Comparison of ENCODE assay signal across 9 mouse cellular contexts in genomic region chr14:79203496-79204158, GRCm38 (mm10). TPM values are rescaled to one million over a fixed set of nuclear protein-coding genes. Genes with fewer than 3 reads are reported as not detected.
DNase-seq lines count a peak whose midpoint lies in the region; ATAC-seq lines count a peak whose summit lies in the region.
"Had no signal": no experiment of that assay in that cellular context is flagged by ENCODE, and none has a peak within 500 bp of the region (broad histone marks: within the 10 kb centered on the region; RNA-seq: fewer than 3 reads in every experiment).

No protein-coding gene starts in this region.

- 0 out of 2 replicates have a peak, but pooled peaks cover 2% of the 10 kb centered on the region for H3K36me3 ChIP-seq in heart, embryonic 10.5 days
- no peaks in the 10 kb centered on the region for H3K36me3 ChIP-seq in heart, embryonic 12.5 days
- no peaks in the 10 kb centered on the region for H3K36me3 ChIP-seq in forebrain, embryonic 12.5 days (replicated peaks)
- no peaks in the 10 kb centered on the region; the same call in 1 of the 2 replicates for H3K36me3 ChIP-seq in limb, embryonic 15.5 days
- H3K36me3 ChIP-seq in liver, embryonic 12.5 days: no peaks in the 10 kb centered on the region

- peaks cover 15% of the 10 kb centered on the region for H3K4me1 ChIP-seq in heart, embryonic 10.5 days
- peaks cover 12% of the 10 kb centered on the region for H3K4me1 ChIP-seq in heart, embryonic 12.5 days (replicated peaks)
- peaks cover 58% of the 10 kb centered on the region for H3K4me1 ChIP-seq in forebrain, embryonic 12.5 days
- peaks cover 64% of the 10 kb centered on the region for H3K4me1 ChIP-seq in limb, embryonic 15.5 days
- no peaks in the 10 kb centered on the region for H3K4me1 ChIP-seq in liver, embryonic 12.5 days

- no peak for ATAC-seq in heart, embryonic 12.5 days (ENCODE audit: insufficient number of reproducible peaks, low FRiP score)
- peak; percentile 95 for ATAC-seq in forebrain, embryonic 12.5 days (ENCODE audit: low FRiP score)
- ATAC-seq in limb, embryonic 15.5 days (ENCODE audit: insufficient number of reproducible peaks, low FRiP score, low TSS enrichment, low read depth): peak; percentile 79
- ATAC-seq in liver, embryonic 12.5 days: no peak

- no peaks in the 10 kb centered on the region for H3K9me3 ChIP-seq in heart, embryonic 10.5 days
- no peaks in the 10 kb centered on the region for H3K9me3 ChIP-seq in heart, embryonic 12.5 days (replicated peaks)
- H3K9me3 ChIP-seq in forebrain, embryonic 12.5 days: no peaks in the 10 kb centered on the region
- no peaks in the 10 kb centered on the region for H3K9me3 ChIP-seq in limb, embryonic 15.5 days
- no peaks in the 10 kb centered on the region for H3K9me3 ChIP-seq in liver, embryonic 12.5 days (replicated peaks)

- H3K4me3 ChIP-seq in heart, embryonic 10.5 days: no peak overlapping the region
- H3K4me3 ChIP-seq in heart, embryonic 12.5 days: no peak overlapping the region
- H3K4me3 ChIP-seq in forebrain, embryonic 12.5 days (replicated peaks): no peak overlapping the region
- no peak overlapping the region for H3K4me3 ChIP-seq in limb, embryonic 15.5 days
- H3K4me3 ChIP-seq in liver, embryonic 12.5 days: no peak overlapping the region

- 47% methylated on average over 12 of the region's 12 CpGs for WGBS in heart, embryonic 10.5 days
- WGBS in heart, embryonic 12.5 days: 49% methylated on average over 12 of the region's 12 CpGs
- 0% methylated on average over 12 of the region's 12 CpGs for WGBS in forebrain, embryonic 12.5 days
- WGBS in limb, embryonic 15.5 days: 14% methylated on average over 12 of the region's 12 CpGs
- WGBS in liver, embryonic 12.5 days (ENCODE audit: insufficient replicate concordance): 62% methylated on average over 12 of the region's 12 CpGs

- H3K9ac ChIP-seq in heart, embryonic 12.5 days: no peak overlapping the region
- H3K9ac ChIP-seq in forebrain, embryonic 12.5 days: no peak overlapping the region
- H3K9ac ChIP-seq in limb, embryonic 15.5 days: no peak overlapping the region; the same call in 1 of the 2 replicates
- H3K9ac ChIP-seq in liver, embryonic 12.5 days: no peak overlapping the region

- peak overlapping the region; percentile 59 for H3K27ac ChIP-seq in heart, embryonic 10.5 days
- no peak overlapping the region for H3K27ac ChIP-seq in heart, embryonic 12.5 days (ENCODE audit: poor library complexity, severe bottlenecking)
- peak overlapping the region; percentile 98 for H3K27ac ChIP-seq in forebrain, embryonic 12.5 days
- peak overlapping the region; percentile 78 for H3K27ac ChIP-seq in limb, embryonic 15.5 days
- no peak overlapping the region for H3K27ac ChIP-seq in liver, embryonic 12.5 days

- no peak for DNase-seq in heart, embryonic 10.5 days (ENCODE audit: low spot score)
- peak; percentile 8 for DNase-seq in MN1 (ENCODE audit: low spot score)
- peak; percentile 7 for DNase-seq in thymus, postnatal 4 days
- DNase-seq in ovary, postnatal 36 days (ENCODE audit: low spot score): no peak

- no peak overlapping the region for H3K4me2 ChIP-seq in heart, embryonic 12.5 days
- H3K4me2 ChIP-seq in forebrain, embryonic 12.5 days: peak overlapping the region; percentile 28
- H3K4me2 ChIP-seq in limb, embryonic 15.5 days: 0 out of 2 replicates have a peak overlapping the region, but pooled peaks have one; percentile 2
- no peak overlapping the region for H3K4me2 ChIP-seq in liver, embryonic 12.5 days

- no peaks in the 10 kb centered on the region for H3K27me3 ChIP-seq in heart, embryonic 10.5 days (ENCODE audit: insufficient read depth, poor library complexity, severe bottlenecking)
- 0 out of 2 replicates have a peak, but pooled peaks cover 4% of the 10 kb centered on the region for H3K27me3 ChIP-seq in heart, embryonic 12.5 days (replicated peaks)
- no peaks in the 10 kb centered on the region for H3K27me3 ChIP-seq in forebrain, embryonic 12.5 days
- no peaks in the 10 kb centered on the region; the same call in 1 of the 2 replicates for H3K27me3 ChIP-seq in limb, embryonic 15.5 days
- no peaks in the 10 kb centered on the region for H3K27me3 ChIP-seq in liver, embryonic 12.5 days (replicated peaks)

RNA-seq across cellular contexts. Expression of gene Zfp957, which starts 43.5 kb away (rescaled TPM):
- 0.06 TPM in 1 of 2 replicates, not detected in the other for polyA plus RNA-seq in heart, embryonic 10.5 days (2016; fragmentation: Nextera tagmentation; extraction: Ambion mirVana)
- polyA plus RNA-seq in heart, embryonic 12.5 days (2016; fragmentation: Nextera tagmentation; extraction: Ambion mirVana): not detected in 2 replicates
- polyA plus RNA-seq in forebrain, embryonic 12.5 days (2016; fragmentation: Nextera tagmentation; extraction: Ambion mirVana): not detected in 2 replicates
- not detected in 2 replicates for polyA plus RNA-seq in limb, embryonic 15.5 days (2015; fragmentation: Nextera tagmentation; extraction: Ambion mirVana)
- not detected in 2 replicates for polyA plus RNA-seq in liver, embryonic 12.5 days (2016; fragmentation: Nextera tagmentation; extraction: Ambion mirVana)
- polyA plus RNA-seq: cerebellum, adult 2 months had no signal

Comparison
In these comparisons a context has a peak if more than half of its experiments do, and no peak if none do; other contexts are left out.
1. H3K27ac ChIP-seq: peak in heart, embryonic 10.5 days (single experiment), forebrain, embryonic 12.5 days (single experiment) and limb, embryonic 15.5 days (single experiment); none in heart, embryonic 12.5 days (single experiment) and liver, embryonic 12.5 days (single experiment).
2. DNase-seq: peak in MN1 (single experiment) and thymus, postnatal 4 days (single experiment); none in heart, embryonic 10.5 days (single experiment) and ovary, postnatal 36 days (single experiment).
3. ATAC-seq: peak in forebrain, embryonic 12.5 days (single experiment) and limb, embryonic 15.5 days (single experiment); none in heart, embryonic 12.5 days (single experiment) and liver, embryonic 12.5 days (single experiment).
4. H3K4me2 ChIP-seq: peak in forebrain, embryonic 12.5 days (single experiment) and limb, embryonic 15.5 days (single experiment); none in heart, embryonic 12.5 days (single experiment) and liver, embryonic 12.5 days (single experiment).